Mouse (Mus musculus) lung, embryonic 16.5 days (tissue): ENCODE results near the gene Lman1l. TPM values are rescaled to one million over a fixed set of nuclear protein-coding genes. Genes with fewer than 3 reads are reported as not detected.

Experiments
- ATAC-seq: fragments of 200-750 bp; cut with Nextera tagmentation; 2 replicates; pipeline ENCODE4 v1.8.0; 2017; ENCODE audit warnings: low read depth, mild to moderate bottlenecking, moderate library complexity
- H3K27ac ChIP-seq: fragments of 300-500 bp; sonication (generic); 2 replicates; pipeline ENCODE4 v1.5.1; 2014; ENCODE audit warnings: mild to moderate bottlenecking, control low read depth, low read length
- H3K27me3 ChIP-seq: fragments of 300-500 bp; sonication (generic); 2 replicates; pipeline ENCODE4 v1.6.1; 2014; ENCODE audit warnings: low read depth, low read length, mixed read lengths; ENCODE audit not compliant: control insufficient read depth, insufficient read depth
- H3K36me3 ChIP-seq: fragments of 300-500 bp; sonication (generic); 2 replicates; pipeline ENCODE4 v1.6.1; 2014; ENCODE audit warnings: low read length; ENCODE audit not compliant: control insufficient read depth, insufficient read depth
- H3K4me1 ChIP-seq: fragments of 300-500 bp; sonication (generic); replicated peaks from 2 replicates; pipeline ENCODE4 v1.6.1; 2014; ENCODE audit warnings: low read length, mixed read lengths; ENCODE audit not compliant: control insufficient read depth, insufficient read depth
- H3K4me2 ChIP-seq: fragments of 300-500 bp; sonication (generic); 2 replicates; pipeline ENCODE4 v1.6.1; 2014; ENCODE audit warnings: low read depth, low read length, control low read depth
- H3K4me3 ChIP-seq: fragments of 300-500 bp; sonication (generic); 2 replicates; pipeline ENCODE4 v1.5.1; 2014; ENCODE audit warnings: mild to moderate bottlenecking, low read length, control low read depth
- H3K9ac ChIP-seq: fragments of 300-500 bp; sonication (generic); 2 replicates; pipeline ENCODE4 v1.6.1; 2014; ENCODE audit warnings: low read length, control low read depth
- H3K9me3 ChIP-seq: fragments of 300-500 bp; sonication (generic); 2 replicates; pipeline ENCODE4 v1.6.1; 2016; ENCODE audit warnings: low read length; ENCODE audit not compliant: control insufficient read depth
- WGBS: fragments of 180-500 bp; shearing (Covaris S2); extraction: QIAGEN DNeasy Blood & Tissue Kit; methylation state at CpG from one replicate; pipeline ENCODE4 v1.1.7; 2014; 5-methylcytosine and 5-hydroxymethylcytosine counted together
- polyA plus RNA-seq: library from polyadenylated mRNA; unstranded; fragments of >200 nt; fragmentation: Nextera tagmentation; extraction: Ambion mirVana; gene quantifications from 2 replicates; pipeline ENCODE4 v1.2.1, GENCODE M21; 2015

Gene Lman1l
- polyA plus RNA-seq, 1 experiment from 2014 or later = not detected

DNA sequence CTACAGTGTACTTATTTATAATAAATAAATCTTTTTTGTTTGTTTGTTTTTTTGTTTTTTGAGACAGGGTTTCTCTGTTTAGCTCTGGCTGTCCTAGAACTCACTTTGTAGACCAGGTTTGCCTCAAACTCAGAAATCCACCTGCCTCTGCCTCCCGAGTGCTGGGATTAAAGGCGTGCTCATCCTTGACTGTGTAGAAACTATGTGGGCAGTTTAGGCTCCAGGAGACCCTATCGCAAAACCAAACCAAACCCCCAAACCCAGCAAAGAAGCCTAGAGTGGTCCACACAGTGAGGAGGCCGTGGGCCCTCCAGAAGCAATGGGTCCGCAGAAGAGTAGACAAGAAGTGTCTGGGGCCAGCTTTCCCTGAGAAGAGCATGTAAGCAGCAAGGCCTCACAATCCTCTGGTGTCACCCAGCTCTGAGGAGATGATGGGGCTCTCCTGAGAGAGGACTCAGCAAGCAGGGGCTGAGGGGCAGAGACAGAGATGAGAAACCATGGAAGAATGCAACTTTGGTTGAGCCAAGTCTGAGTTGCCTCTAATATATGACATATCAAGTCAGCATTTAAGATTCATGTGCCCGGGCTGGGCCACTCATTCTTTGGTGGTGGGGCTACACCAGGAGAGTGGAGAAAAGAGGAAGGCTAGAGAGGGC is 29.7 kb upstream of the Lman1l start:
- no peak overlapping the region for H3K27ac ChIP-seq
- no peak overlapping the region for H3K4me2 ChIP-seq
- H3K4me3 ChIP-seq = no peak overlapping the region
- peaks cover 7% of the 10 kb centered on the region; the same call in 1 of the 2 replicates for H3K4me1 ChIP-seq
- no peaks in the 10 kb centered on the region for H3K36me3 ChIP-seq
- 0 out of 2 replicates have a peak, but pooled peaks cover 3% of the 10 kb centered on the region for H3K27me3 ChIP-seq
- WGBS = 83% methylated on average over 6 of the region's 6 CpGs
- no peaks in the 10 kb centered on the region for H3K9me3 ChIP-seq
- no peak overlapping the region for H3K9ac ChIP-seq
- no peak for ATAC-seq

DNA sequence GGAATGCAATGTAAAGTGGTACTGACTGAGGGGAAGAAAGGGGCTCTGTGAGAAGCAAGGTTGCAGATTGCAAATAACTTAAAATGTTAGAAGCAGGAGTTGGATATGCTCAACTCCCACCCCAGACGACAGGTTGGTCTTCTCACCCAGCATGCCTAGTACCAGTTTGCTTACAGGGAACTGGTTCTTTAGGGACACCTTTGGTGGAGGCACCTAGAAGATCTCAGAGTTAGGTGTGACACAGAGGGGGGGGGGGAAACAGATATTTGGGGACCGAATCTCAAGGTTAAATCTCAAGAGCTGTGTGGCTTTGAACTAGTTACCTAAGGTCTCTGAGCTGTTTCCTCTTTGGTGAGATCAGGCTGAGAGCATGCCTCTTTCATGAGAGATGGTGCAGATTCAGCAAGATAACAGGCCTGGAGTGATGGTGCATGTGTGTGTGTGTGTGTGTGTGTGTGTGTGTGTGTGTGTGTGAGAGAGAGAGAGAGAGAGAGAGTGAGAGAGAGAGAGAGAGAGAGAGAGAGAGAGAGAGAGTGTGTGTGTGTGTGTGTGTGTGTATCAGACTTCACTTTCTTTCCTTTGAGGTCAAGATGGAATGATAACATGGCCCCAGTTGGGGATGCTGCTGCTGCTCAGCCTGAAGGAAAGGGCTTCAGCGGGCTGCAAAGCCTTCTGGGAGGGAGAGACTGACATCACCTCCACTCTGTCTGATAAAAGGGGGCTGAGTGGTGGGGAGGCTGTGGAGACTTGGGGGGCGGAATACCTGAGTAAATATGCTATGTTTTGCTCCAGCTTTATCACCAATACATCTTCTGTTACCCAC is 26.9 kb upstream of the Lman1l start:
- Histone ChIP-seq H3K9ac (no peak overlapping the region), H3K27me3 (no peaks in the 10 kb centered on the region), H3K4me1 (peaks cover 26% of the 10 kb centered on the region), H3K27ac (no peak overlapping the region), H3K4me3 (no peak overlapping the region), H3K36me3 (no peaks in the 10 kb centered on the region), H3K4me2 (no peak overlapping the region), H3K9me3 (no peaks in the 10 kb centered on the region)
- ATAC-seq = no peak
- WGBS = 57% methylated on average over 4 of the region's 4 CpGs

DNA sequence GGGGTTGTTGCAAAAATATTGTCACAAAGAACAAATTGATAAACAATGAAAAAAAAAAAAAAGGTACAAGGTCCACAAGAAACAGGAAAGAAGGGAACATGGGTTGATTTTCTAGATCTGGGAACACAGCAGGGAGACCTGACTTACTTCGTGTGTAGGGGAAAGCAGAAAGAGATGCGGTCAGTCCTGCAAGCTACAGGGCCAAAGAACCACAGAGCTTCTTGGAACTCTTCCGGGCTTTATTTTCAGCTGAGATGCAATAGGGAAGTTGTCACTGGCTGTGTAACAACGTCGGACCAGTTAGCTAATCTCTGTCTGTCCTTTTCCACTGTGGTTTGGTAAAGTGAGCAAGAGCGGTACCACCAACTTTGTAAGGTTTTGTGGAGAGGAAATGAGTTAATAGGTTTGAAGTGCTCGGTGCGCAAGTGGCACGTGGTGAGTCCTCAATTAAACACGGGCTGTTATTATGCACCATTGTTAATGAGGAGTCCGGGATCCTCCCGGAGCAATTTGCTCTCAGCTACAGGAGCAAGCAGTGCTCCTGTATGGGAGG is 26.1 kb upstream of the Lman1l start:
- H3K4me1 ChIP-seq = peaks cover 26% of the 10 kb centered on the region
- ATAC-seq = no peak
- H3K36me3 ChIP-seq = peaks cover 2% of the 10 kb centered on the region
- no peaks in the 10 kb centered on the region for H3K27me3 ChIP-seq
- no peak overlapping the region for H3K9ac ChIP-seq
- WGBS = 73% methylated on average over 12 of the region's 12 CpGs
- no peak overlapping the region for H3K4me3 ChIP-seq
- H3K4me2 ChIP-seq = no peak overlapping the region
- no peaks in the 10 kb centered on the region for H3K9me3 ChIP-seq
- no peak overlapping the region for H3K27ac ChIP-seq

DNA sequence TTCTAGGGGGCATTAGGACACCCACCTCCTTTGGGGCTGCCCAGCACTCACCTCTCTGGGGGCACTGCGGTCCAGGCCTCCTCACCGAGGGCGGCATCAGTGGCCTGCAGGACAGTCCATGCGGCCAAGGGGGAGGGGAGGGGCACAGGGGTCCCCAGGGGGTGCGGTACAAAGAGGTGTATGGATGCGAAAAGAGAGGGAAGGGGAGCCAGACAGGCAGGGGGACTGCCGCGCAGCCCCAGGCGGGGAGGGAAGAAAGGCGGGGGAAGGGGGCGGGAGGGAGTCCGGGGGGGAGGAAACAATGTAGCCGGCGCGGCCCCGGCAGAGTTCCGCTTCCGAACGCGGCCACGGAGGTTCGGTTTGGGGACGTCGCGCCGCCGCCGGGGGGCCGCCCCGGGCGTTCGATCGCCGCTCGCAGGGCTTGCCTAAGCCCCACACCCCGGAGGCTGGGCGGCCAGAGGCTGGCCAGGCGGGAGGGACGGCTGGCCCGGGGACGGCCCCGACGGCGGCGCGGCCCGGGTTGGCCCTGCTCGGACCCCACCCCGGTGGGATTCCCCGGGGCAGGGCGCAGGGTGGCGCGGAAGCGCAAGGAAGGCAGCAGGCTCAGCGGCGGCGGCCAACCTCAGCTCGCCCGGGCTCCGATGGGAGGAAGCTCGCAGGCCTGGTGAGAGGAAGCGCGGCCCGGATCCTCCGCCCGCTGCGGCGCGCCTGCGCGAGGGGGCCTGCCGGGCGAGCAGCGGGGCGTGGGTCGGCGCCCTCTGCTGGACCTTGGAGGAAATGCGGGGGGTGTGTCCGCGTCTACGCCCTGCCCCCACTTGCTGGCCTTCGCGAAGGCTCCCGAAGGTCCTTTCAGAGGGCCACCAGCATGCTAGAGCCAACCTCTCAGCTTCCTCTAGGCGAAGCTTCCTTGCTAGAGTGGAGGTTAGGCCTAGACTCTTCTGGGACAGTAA is 24.6 kb upstream of the Lman1l start:
- peak overlapping the region; percentile 91 for H3K4me3 ChIP-seq
- H3K4me2 ChIP-seq = peak overlapping the region; percentile 89
- peak overlapping the region; percentile 97 for H3K27ac ChIP-seq
- H3K9me3 ChIP-seq = no peaks in the 10 kb centered on the region
- H3K27me3 ChIP-seq = no peaks in the 10 kb centered on the region
- H3K36me3 ChIP-seq = peaks cover 5% of the 10 kb centered on the region
- H3K4me1 ChIP-seq = peaks cover 37% of the 10 kb centered on the region
- peak; percentile 88 for ATAC-seq
- 0% methylated on average over 64 of the region's 85 CpGs for WGBS
- H3K9ac ChIP-seq = peak overlapping the region; percentile 100

DNA sequence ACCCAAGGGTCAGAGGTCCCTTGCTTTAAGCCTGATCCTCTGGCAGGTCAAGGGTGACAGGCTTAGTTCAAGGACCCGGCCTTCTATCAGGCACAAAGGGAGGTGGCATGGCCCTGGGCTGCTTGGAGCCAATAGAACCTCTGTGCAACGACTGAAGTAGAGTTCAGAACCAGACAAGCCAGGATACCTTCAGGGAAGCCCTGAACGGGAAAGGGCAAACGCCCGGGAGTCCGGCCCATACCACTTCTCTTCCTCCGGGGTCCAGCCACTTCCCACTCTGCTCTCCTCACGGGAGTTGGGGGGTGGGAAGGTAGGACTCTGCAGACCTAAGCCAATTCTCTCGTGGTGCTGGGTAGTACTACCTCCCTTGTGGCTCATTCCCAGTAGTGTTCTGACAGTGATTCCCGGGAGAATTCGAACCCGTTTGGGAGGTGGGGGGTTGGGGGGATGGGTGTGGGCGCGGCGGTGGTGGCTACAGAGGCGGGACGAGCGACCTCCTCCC is 23.9 kb upstream of the Lman1l start:
- ATAC-seq = peak; percentile 0; the same call in 1 of the 2 replicates
- Histone ChIP-seq H3K36me3 (peaks cover 5% of the 10 kb centered on the region), H3K9me3 (no peaks in the 10 kb centered on the region), H3K27me3 (no peaks in the 10 kb centered on the region), H3K9ac (peak overlapping the region; percentile 100), H3K4me3 (peak overlapping the region; percentile 91), H3K4me1 (peaks cover 44% of the 10 kb centered on the region), H3K27ac (peak overlapping the region; percentile 97), H3K4me2 (peak overlapping the region; percentile 89)
- 0% methylated on average over 18 of the region's 18 CpGs for WGBS

DNA sequence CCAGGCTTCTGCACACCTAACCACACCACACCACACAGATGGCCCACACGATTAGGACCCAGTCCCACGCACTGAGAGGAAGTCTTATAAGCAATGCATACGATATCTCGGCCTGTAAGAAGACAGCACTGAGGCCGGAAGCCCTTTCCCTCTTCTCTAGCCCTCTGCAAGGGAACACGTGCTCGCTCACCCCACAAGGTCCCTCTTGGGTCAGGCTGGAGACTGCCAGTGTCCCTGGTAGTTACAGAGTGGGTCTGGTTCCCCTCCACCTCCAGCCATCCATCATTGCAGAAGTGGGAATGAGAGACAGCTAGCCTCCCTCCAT is 23.2 kb upstream of the Lman1l start:
- ATAC-seq = no peak
- Histone ChIP-seq H3K27ac (no peak overlapping the region), H3K4me1 (peaks cover 51% of the 10 kb centered on the region), H3K36me3 (peaks cover 5% of the 10 kb centered on the region), H3K4me3 (peak overlapping the region; percentile 91), H3K9ac (peak overlapping the region; percentile 100), H3K4me2 (peak overlapping the region; percentile 89), H3K27me3 (no peaks in the 10 kb centered on the region), H3K9me3 (no peaks in the 10 kb centered on the region)
- WGBS = 29% methylated on average over 7 of the region's 7 CpGs

DNA sequence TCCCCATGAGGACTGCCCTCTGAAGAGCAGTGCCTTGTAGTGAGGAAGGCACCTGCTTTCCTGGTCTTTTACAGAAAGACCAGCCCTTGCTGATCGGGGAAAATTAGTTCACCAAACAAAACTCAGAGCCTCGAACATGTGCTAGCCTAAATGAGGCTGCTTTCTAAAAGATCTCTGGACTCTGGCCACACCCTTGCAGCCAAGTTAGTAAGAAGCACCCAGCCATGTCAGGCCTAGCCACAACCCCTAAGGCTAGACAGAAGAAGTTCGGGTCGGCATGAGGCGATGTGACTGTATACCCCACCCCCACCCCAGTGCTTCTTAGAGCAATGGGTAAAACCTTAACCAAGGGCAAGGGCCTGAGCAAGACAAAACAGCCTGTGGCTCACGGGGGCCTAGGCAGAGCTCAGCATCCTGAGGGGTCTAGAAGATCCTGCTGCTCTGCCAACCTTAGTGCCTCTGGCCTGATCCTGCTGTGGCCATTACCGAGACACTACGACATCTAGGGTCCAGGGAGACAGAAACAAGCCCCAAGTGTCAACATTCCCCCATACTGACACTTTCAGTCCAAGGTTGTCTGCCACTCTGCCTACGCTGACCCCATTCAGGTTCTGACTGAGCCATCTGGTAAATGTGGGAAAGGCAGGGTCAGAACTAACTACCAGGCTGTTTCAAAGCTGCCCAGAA is 22.7 kb upstream of the Lman1l start:
- Histone ChIP-seq H3K4me3 (peak overlapping the region; percentile 91), H3K9me3 (no peaks in the 10 kb centered on the region), H3K27me3 (no peaks in the 10 kb centered on the region), H3K27ac (no peak overlapping the region), H3K4me2 (peak overlapping the region; percentile 89), H3K4me1 (peaks cover 56% of the 10 kb centered on the region), H3K36me3 (peaks cover 5% of the 10 kb centered on the region), H3K9ac (peak overlapping the region; percentile 100)
- 67% methylated on average over 9 of the region's 9 CpGs for WGBS
- no peak for ATAC-seq

DNA sequence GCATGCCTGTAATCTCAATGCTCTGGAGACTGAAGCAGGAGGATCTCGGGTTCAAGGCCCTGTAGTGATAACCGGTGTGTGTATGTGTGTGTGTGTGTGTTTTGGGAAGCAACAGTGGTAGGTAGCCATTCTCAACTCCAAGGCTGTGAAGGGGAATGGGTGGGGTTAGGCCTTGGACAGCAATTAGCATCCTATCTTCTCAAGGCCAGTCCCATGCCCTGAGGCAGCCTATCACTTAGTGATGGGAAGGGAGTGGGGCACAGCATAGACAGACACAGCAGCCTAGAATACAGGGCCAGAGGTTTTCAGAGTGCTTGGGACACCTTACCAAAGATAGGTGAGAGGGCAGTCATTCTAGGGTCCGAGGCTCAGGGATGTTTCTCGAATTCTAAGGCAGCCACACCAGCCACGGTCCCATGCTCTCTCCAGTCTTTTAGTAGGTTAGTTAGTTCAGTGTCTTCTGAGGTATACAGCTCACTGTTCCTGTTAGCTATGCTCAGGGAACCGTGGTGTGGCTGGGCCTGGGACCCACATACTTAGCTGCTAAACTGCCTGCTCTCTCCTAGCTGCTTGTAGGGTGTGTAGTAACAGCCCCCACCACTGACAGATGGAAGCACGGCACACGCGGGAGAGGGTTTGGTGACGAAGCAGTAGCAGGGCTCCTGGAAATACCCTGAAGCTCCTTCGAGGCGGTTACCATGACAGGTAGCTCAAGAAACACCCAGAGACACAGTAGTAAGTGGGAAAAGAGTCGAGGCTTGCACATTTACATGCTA is 21.4 kb upstream of the Lman1l start:
- H3K27me3 ChIP-seq = no peaks in the 10 kb centered on the region
- H3K9me3 ChIP-seq = no peaks in the 10 kb centered on the region
- H3K36me3 ChIP-seq = peaks cover 5% of the 10 kb centered on the region
- no peak overlapping the region for H3K9ac ChIP-seq
- H3K4me3 ChIP-seq = no peak overlapping the region
- H3K27ac ChIP-seq = no peak overlapping the region
- no peak overlapping the region for H3K4me2 ChIP-seq
- peaks cover 69% of the 10 kb centered on the region for H3K4me1 ChIP-seq
- ATAC-seq = no peak
- 82% methylated on average over 13 of the region's 13 CpGs for WGBS
